Mouse (Mus musculus) intestine, embryonic 16.5 days (tissue): ENCODE measurements around the gene Pdzd2. TPM values are rescaled to one million over a fixed set of nuclear protein-coding genes. Genes with fewer than 3 reads are reported as not detected.

ENCODE experiments used
- ATAC-seq: fragments of 200-750 bp; cut with Nextera tagmentation; 2 replicates; pipeline ENCODE4 v1.8.0; 2017; ENCODE audit warnings: moderate TSS enrichment, moderate library complexity
- H3K27ac ChIP-seq: fragments of 300-500 bp; sonication (generic); 2 replicates; pipeline ENCODE4 v1.5.1; 2014; ENCODE audit warnings: mild to moderate bottlenecking, low read length
- H3K27me3 ChIP-seq: fragments of 300-500 bp; sonication (generic); replicated peaks from 2 replicates; pipeline ENCODE4 v1.6.1; 2014; ENCODE audit warnings: low read length, control low read depth, mixed read lengths; ENCODE audit not compliant: control insufficient read depth, insufficient read depth
- H3K36me3 ChIP-seq: fragments of 300-500 bp; sonication (generic); 2 replicates; pipeline ENCODE4 v1.6.1; 2014; ENCODE audit warnings: low read length, control low read depth; ENCODE audit not compliant: control insufficient read depth, insufficient read depth
- H3K4me1 ChIP-seq: fragments of 300-500 bp; sonication (generic); 2 replicates; pipeline ENCODE4 v1.6.1; 2014; ENCODE audit warnings: low read length, control low read depth, mixed read lengths; ENCODE audit not compliant: control insufficient read depth, insufficient read depth
- H3K4me2 ChIP-seq: fragments of 300-500 bp; sonication (generic); 2 replicates; pipeline ENCODE4 v1.6.1; 2014; ENCODE audit warnings: low read depth, low read length, control low read depth
- H3K4me3 ChIP-seq: fragments of 300-500 bp; sonication (generic); 2 replicates; pipeline ENCODE4 v1.5.1; 2014; ENCODE audit warnings: mild to moderate bottlenecking, low read length
- H3K9ac ChIP-seq: fragments of 300-500 bp; sonication (generic); 2 replicates; pipeline ENCODE4 v1.6.1; 2014; ENCODE audit warnings: low read depth, low read length
- H3K9me3 ChIP-seq: fragments of 300-500 bp; sonication (generic); 2 replicates; pipeline ENCODE4 v1.6.1; 2016; ENCODE audit warnings: low read length, control low read depth; ENCODE audit not compliant: control insufficient read depth
- WGBS: fragments of 180-500 bp; shearing (Covaris S2); extraction: QIAGEN DNeasy Blood & Tissue Kit; methylation state at CpG from one replicate; pipeline ENCODE4 v1.1.7; 2014; 5-methylcytosine and 5-hydroxymethylcytosine counted together
- polyA plus RNA-seq: library from polyadenylated mRNA; unstranded; fragments of >200 nt; fragmentation: Nextera tagmentation; extraction: Ambion mirVana; gene quantifications from 2 replicates; pipeline ENCODE4 v1.2.1, GENCODE M21; 2015

Pdzd2 gene
- polyA plus RNA-seq, 1 experiment from 2014 or later: 9.1 TPM

- Histone ChIP-seq H3K9me3 (no peaks in the 10 kb centered on the region), H3K27ac (no peak overlapping the region), H3K9ac (peak overlapping the region; percentile 64), H3K4me3 (peak overlapping the region; percentile 59), H3K27me3 (no peaks in the 10 kb centered on the region), H3K4me1 (peaks cover 22% of the 10 kb centered on the region), H3K36me3 (no peaks in the 10 kb centered on the region), H3K4me2 (peak overlapping the region; percentile 95)
- no peak for ATAC-seq
- 44% methylated on average over 4 of the region's 4 CpGs for WGBS
Measured at GRCm38 (mm10) chr15:12548696-12549095, 191.0 kb downstream of the Pdzd2 start.

- no peak overlapping the region for H3K27ac ChIP-seq
- no peaks in the 10 kb centered on the region for H3K27me3 ChIP-seq
- H3K9me3 ChIP-seq: no peaks in the 10 kb centered on the region
- whole genome bisulfite sequencing: 84% methylated on average over 5 of the region's 5 CpGs
- no peak overlapping the region for H3K4me3 ChIP-seq
- H3K4me2 ChIP-seq: no peak overlapping the region
- H3K4me1 ChIP-seq: peaks cover 22% of the 10 kb centered on the region
- no peaks in the 10 kb centered on the region for H3K36me3 ChIP-seq
- no peak for ATAC-seq
- no peak overlapping the region for H3K9ac ChIP-seq
Measured at GRCm38 (mm10) chr15:12547640-12548405, 191.9 kb downstream of the Pdzd2 start.

DNA sequence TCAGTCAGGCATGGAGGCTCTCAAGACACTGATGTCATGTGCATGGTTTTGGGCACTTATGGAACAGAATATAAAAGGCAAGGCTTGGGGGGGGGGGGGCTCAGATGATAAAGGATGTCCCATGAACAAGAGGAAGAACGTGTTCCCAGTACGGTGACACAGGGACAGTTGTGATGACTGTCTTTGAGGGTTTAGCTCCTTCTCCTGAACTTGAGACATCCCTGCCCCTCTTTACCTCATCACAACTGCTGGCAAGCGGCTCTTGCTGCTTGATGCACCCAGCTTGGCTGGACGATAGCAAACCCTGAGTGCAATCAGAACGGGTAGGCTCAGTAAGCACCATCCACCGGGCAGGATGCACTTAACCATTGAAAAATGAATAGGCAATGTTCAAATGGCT lies 192.9 kb downstream of the Pdzd2 start:
- Histone ChIP-seq H3K27me3 (no peaks in the 10 kb centered on the region), H3K36me3 (no peaks in the 10 kb centered on the region), H3K9ac (no peak overlapping the region), H3K4me2 (no peak overlapping the region), H3K4me3 (no peak overlapping the region), H3K9me3 (no peaks in the 10 kb centered on the region), H3K27ac (no peak overlapping the region), H3K4me1 (peaks cover 22% of the 10 kb centered on the region)
- no peak for ATAC-seq
- 76% methylated on average over 6 of the region's 6 CpGs for WGBS

- H3K4me1 ChIP-seq: peaks cover 22% of the 10 kb centered on the region
- no peak for ATAC-seq
- no peak overlapping the region for H3K4me2 ChIP-seq
- no peak overlapping the region for H3K4me3 ChIP-seq
- H3K9me3 ChIP-seq: no peaks in the 10 kb centered on the region
- H3K9ac ChIP-seq: no peak overlapping the region
- WGBS: 68% methylated on average over 6 of the region's 6 CpGs
- no peak overlapping the region for H3K27ac ChIP-seq
- no peaks in the 10 kb centered on the region for H3K27me3 ChIP-seq
- H3K36me3 ChIP-seq: no peaks in the 10 kb centered on the region
Measured at GRCm38 (mm10) chr15:12545671-12546070, 194.1 kb downstream of the Pdzd2 start.

DNA sequence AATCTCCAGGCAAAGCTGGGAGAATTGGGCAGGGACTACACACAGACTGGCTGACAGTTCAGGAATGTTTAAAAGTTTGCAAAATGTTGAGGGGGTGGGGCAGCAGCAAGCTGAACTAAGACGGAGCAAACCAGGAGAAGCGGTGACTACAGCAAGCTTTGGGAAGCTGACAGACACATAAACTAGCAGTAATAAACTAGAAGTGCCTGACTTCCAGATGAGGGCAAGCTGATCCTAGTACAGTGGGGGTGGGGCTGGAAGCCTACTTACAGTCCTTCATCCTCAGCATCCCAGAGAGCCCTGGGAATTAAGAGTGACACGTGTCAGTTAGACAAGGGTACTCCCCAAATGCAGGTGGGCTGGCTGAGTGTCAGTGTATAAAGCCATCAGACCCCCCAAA lies 194.5 kb downstream of the Pdzd2 start:
- WGBS: 35% methylated on average over 3 of the region's 3 CpGs
- H3K4me1 ChIP-seq: peaks cover 19% of the 10 kb centered on the region
- H3K9me3 ChIP-seq: no peaks in the 10 kb centered on the region
- no peaks in the 10 kb centered on the region for H3K27me3 ChIP-seq
- no peak overlapping the region for H3K27ac ChIP-seq
- no peak for ATAC-seq
- H3K4me2 ChIP-seq: no peak overlapping the region
- H3K9ac ChIP-seq: no peak overlapping the region
- H3K36me3 ChIP-seq: no peaks in the 10 kb centered on the region
- no peak overlapping the region for H3K4me3 ChIP-seq

DNA sequence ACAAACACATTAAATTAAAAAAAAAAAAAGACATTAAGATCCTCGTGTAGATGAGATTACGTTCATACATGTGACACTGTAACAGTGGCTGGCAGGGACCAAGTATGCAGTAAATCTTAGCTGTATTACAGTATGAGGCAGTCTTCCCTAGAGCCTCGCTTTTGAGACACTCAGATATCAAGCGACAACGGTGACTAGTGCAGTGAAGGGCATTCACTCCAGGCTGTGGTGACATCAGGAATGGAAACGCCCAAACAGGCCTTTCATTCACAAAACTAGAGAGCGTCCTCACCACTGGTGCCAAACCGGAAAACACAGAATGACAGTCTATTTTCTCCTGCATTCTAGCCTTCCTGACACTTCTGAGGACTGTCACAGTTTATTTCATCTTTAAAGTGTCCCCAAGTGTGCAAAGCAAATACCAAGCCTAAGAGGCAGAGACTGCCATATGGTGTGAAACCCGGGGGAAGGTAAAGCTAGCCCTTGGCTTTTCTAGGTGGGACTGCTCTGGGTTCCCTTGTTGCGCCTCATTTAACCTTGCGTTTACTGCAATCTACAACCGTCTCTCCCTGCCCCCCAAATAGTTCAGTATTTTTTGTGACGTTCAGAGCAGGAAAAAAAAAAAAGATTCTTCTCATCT lies 195.9 kb downstream of the Pdzd2 start:
- no peaks in the 10 kb centered on the region for H3K9me3 ChIP-seq
- H3K9ac ChIP-seq: no peak overlapping the region
- no peaks in the 10 kb centered on the region for H3K27me3 ChIP-seq
- ATAC-seq: no peak
- 85% methylated on average over 13 of the region's 13 CpGs for WGBS
- H3K4me1 ChIP-seq: peaks cover 11% of the 10 kb centered on the region
- H3K4me3 ChIP-seq: no peak overlapping the region
- H3K27ac ChIP-seq: no peak overlapping the region
- no peaks in the 10 kb centered on the region for H3K36me3 ChIP-seq
- no peak overlapping the region for H3K4me2 ChIP-seq

GRCm38 (mm10) chr15:12542316-12542715 lies 197.4 kb downstream of the Pdzd2 start:
- no peak overlapping the region for H3K4me3 ChIP-seq
- H3K4me2 ChIP-seq: no peak overlapping the region
- H3K9me3 ChIP-seq: no peaks in the 10 kb centered on the region
- no peak overlapping the region for H3K9ac ChIP-seq
- peaks cover 10% of the 10 kb centered on the region; the same call in 1 of the 2 replicates for H3K4me1 ChIP-seq
- no peak overlapping the region for H3K27ac ChIP-seq
- ATAC-seq: no peak
- 80% methylated on average over 6 of the region's 6 CpGs for WGBS
- H3K27me3 ChIP-seq: no peaks in the 10 kb centered on the region
- H3K36me3 ChIP-seq: no peaks in the 10 kb centered on the region

GRCm38 (mm10) chr15:12539618-12540302 lies 200.0 kb downstream of the Pdzd2 start:
- Histone ChIP-seq H3K9ac (no peak overlapping the region), H3K4me2 (no peak overlapping the region), H3K4me3 (no peak overlapping the region), H3K27me3 (no peaks in the 10 kb centered on the region), H3K27ac (no peak overlapping the region), H3K4me1 (0 out of 2 replicates have a peak, but pooled peaks cover 1% of the 10 kb centered on the region), H3K36me3 (no peaks in the 10 kb centered on the region), H3K9me3 (no peaks in the 10 kb centered on the region)
- WGBS: 92% methylated on average over 11 of the region's 11 CpGs
- no peak for ATAC-seq

GRCm38 (mm10) chr15:12533254-12533653 lies 206.5 kb downstream of the Pdzd2 start:
- no peak overlapping the region for H3K4me2 ChIP-seq
- H3K27me3 ChIP-seq: no peaks in the 10 kb centered on the region
- H3K4me1 ChIP-seq: no peaks in the 10 kb centered on the region
- no peak overlapping the region for H3K4me3 ChIP-seq
- no peak overlapping the region for H3K27ac ChIP-seq
- WGBS: 82% methylated on average over 5 of the region's 5 CpGs
- no peaks in the 10 kb centered on the region for H3K9me3 ChIP-seq
- ATAC-seq: no peak
- no peaks in the 10 kb centered on the region for H3K36me3 ChIP-seq
- H3K9ac ChIP-seq: no peak overlapping the region
